Mouse (Mus musculus) 3T3-L1 (cell line): ENCODE data around the gene Poglut1.

Source experiments
- DNase-seq: peaks from one replicate; pipeline ENCODE4 v3.0.0-alpha.2; 2015; ENCODE audit warnings: low read depth, low spot score

The Poglut1 gene

DNA sequence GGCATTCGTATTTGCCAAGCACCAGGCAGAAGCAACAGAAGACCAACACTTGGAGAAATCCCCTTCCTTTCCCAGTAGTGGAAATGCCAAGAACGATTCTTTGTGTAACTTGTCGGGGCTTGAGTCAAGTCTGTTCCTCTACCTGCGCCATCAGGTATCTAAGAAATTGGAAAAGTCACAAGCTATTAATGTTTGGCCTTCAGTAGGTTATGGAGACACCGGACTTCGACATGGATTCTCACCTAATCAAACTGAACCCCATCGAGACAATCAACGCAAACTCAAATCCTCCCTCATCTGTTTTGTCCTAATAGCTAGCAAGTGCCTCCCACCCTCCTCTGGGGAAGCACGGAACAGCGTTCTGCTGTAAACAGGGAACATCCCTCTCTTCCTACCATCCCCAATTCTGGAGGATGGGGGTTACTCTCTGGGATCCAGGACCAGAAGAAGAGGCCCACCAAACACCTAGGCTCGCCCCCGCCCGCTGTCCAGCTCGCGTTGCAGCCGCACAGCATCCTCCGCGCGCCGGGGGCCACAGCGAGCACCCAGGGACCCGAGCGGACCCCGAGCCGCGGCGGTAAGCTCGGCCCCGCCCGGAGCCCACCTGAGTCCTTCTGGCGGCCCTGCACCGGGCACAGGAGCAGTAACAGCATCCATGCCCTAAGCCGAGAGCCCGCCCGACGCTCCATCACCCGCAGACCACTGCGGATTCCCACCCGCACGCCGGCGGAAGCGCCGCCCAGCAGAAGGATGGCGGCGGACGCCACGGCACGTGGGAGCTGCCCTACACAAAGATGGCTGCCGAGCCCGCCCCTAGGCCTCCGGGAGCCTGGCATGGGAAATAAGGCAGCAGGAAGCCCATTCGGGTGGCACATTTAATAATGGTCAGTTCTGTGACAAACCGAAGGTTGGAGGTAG, at the start of gene Poglut1:
TSS of gene Poglut1 (minus strand) at position 780 of the 918 bp plus-strand sequence.
- peak; percentile 78 for DNase-seq

DNA sequence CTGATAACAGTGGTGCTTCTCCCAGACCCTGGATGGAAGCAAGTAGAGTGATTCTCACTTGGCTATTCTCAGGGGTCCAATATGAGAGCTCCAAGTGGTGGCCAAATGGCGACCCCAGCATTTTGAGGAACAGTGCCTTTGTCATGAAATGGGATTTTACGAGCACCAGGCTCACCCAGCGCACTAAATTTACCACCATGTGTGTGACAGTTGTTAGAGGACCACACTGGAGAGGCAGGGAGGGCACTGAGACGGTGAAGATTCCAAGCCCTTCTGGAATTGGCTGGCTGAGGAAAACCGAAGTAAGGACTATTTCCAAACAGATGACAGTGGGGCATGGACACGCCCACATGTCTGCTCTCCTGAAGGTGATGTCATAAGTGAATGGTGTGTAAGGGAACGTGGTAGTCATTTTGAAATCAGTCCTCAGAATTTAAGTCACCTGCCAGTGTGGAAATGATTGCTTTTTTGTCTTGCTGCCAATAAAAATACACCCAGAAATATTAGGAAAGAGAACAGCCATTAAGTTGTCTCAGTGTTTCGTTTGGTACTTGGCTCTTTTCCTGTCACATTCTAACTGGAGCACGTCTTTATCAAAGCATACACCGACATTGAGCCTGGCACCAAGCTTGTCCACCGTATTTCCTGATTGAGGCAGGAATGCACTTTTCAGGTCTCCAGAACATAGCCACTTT, 49.1 kb upstream of the Poglut1 start:
- DNase-seq, result no peak

DNA sequence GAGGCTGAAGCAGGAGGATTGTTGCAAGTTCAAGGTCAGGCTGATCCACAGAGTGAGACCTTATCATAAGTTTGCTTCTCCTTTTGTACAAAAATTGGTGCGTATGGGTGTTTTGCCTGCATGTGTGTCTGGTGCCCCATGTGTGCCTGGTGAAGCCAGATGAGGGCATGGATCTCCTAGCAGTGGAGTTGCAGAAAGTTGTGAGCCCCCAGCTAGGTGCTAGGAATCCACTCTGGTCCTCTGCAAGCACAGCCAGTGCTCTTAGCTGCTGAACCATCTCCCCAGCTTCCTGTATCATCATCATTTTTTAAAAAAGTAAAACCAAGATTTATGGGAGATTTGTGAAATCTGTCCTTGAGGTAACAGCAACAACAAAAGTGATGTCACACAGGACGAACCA, 46.6 kb upstream of the Poglut1 start:
- DNase-seq, result no peak

DNA sequence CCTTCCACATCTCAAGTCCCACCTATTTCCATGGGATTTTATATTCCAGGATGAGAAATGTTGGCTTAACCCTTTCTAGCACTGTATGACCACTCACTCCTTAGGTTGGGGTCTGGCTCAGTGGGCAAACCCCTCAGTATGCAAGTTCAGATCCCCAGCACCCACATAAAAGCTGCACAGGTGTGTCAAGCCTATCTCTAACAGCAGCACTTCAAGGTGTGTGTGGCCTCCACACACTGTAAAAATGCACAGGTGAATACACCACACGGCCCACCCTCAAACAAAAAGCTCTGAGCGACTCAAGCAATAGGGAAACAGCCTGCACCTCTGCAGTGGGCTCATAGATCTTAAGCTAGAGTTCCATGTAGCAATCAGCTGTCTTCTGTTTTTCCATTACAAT, 46.0 kb upstream of the Poglut1 start:
- DNase-seq, result no peak

DNA sequence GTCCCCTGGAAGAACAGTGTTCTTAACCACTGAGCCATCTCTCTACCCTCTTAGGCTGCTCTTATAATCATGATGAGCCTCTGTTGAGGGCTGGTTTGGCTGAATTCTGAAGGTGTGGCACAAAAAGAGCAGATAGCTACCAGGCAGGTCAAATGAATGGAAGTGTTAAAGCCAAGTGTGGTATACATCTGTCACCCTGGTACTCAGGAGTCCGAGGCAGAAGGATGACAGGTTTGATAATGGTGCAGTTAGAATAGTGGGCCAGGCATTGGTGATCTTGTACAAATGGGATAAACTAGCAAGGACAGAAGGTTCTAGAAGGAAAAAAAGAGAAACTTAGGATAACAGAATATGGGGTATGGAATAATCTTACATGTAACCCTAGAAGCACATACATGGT, 44.4 kb upstream of the Poglut1 start:
- no peak for DNase-seq

DNA sequence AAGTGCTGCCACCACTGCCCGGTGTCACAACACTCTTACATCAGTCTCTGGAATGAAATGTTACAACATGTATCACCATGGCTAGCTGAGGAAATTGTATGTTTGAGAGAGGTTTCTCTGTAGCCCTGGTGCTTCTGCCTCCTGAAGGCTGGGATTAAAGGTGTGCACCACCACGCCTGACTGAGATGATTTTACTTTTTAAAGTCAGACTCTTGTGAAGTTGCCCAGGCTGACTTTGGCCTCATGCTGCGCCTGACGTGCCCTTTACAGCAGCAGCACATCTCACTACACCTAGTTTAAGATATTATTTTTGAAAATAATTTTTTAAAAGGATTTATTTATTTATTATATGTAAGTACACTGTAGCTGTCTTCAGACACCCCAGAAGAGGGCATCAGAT, 42.9 kb upstream of the Poglut1 start:
- DNase-seq, result no peak

DNA sequence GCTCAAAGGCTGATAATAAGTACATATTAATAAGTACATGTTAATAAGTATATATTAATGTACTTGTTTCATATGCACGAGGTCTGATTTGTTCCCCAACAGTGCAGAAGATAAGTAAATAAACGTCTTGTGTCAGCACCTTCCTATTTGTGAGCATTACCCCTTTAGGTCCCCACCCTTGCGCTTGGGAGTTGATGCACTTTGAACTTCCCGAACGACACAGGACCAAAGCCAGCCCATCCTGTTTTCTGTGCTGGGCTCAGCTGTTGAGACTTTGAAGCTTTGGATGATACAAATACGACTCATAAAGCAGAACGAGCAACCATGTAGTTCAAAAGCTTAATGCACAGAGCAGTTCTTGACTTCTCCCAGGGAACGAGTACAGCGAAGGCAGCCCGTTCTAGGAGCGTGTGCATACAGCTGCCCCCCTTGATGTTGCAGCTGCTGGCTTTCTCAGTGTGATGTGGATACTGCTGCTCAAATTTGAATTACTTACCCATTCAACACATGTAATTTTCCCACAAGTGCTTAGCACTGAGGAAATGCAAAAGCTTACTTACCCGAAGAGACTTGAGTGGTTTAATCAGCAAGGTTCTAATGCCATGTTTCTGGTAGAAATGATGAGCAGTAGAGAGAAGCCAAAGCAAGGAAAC, 42.1 kb upstream of the Poglut1 start:
- no peak for DNase-seq

DNA sequence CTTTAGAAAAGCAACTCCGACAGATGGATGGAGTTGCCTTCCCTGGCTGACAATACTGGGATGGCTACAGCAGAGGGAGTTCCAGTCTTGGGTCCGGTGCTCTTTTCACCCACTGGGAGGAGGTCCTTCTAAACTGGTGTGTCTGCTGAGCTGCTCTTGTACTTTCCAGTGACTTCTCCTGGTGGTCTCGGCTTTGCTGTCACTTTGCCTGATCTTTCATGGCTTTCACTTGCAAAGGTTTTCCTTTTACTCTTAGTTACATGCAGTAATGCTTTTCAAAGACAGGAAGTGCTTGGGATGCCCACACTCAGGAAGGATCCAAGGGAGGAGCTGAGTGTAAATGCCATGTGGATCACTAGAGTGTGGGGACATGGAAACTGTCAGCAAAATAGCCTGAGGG, 41.4 kb upstream of the Poglut1 start:
- no peak for DNase-seq

DNA sequence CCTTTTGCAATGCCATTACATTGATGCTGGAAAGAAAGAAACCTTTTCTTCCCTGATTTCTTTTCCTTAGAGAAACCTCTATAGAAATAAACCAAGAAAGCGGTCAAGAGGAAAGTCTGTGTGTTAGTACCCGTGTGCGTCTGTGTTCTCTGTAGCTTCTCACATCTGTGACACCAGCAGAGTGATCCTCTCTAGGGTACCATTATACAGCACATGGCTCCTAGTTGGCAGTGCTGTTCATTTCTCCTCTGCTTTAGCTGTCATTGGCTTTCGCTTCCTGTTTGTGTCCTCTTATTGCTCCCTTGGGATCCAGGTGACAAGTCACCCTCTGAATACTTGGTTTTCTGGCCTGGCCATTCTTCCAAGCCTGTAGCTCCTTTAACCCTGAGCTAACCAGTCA, 37.5 kb upstream of the Poglut1 start:
- DNase-seq, result no peak

DNA sequence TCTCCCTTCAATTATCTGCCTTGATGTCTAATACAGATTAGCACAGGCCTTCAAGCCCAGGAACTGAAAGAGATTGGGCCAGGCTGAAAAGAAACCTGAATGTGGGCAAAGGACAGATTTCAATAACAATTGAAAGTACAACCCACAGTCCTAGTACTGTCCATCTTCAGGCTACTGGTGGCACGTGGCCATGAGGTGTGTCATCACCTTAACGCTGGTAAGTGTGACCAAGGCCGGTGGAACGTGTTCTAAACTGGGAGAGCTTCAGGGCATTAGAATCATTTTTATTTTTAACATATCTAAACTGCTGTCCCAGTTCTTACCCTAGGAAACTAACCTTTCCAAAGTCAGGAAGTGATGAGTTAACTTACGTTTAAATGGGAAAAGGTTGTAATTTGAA, 37.1 kb upstream of the Poglut1 start:
- no peak for DNase-seq

DNA sequence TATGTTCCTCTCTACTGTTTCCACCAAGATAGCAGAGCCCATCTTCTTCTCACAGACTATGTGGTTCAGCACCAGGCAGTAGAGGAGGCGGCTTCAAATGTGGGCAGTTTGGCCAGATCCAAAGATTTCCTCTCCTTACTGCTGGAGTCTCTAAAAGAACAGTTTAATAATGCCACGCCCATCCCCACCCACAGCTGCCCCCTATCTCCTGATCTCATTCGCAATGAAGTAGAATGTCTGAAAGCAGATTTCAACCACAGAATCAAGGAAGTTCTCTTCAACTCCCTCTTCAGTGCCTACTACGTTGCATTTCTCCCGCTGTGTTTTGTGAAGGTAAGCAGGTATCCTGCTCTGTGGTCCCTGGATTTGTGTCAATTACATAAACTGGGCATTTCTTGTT, 35.1 kb upstream of the Poglut1 start:
- no peak for DNase-seq

DNA sequence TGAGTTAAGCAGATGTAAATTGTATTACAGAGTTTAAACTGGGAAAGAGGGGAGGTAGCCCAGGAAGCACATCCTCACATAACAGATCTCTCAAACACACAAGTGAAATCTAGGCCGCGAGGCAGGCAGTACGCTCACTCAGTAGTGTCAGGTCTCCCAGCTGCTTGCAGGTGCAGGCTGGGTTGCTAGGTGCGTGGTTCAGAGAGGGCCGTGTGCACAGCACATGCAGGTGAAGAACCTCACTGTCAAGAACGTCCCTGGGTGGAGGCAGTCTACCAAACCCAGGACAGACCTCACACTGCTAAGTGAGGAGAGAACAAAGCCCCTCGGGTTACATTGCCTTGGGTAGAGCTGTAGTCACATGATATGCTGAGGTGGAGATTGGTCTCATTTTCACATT, 34.7 kb upstream of the Poglut1 start:
- DNase-seq, result no peak

DNA sequence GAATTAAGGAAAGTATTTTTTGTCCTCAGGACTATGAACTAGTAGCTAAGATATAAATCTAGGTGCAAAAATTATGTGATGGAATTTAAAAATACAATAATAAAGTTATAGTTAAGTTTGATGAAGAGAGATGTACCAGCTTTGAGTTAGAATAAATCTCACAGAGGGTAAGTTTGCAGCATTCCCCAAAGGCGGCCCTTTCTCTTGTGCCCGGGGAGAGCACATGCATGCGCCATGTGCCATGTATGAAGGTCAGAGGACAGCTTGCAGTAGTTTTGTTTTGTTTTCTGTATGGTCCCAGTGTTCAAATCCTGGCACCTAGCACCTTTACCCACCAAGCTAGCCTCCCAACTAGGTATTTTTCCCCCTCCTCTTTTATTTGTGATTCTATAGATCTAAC, 21.4 kb upstream of the Poglut1 start:
- DNase-seq, result no peak

DNA sequence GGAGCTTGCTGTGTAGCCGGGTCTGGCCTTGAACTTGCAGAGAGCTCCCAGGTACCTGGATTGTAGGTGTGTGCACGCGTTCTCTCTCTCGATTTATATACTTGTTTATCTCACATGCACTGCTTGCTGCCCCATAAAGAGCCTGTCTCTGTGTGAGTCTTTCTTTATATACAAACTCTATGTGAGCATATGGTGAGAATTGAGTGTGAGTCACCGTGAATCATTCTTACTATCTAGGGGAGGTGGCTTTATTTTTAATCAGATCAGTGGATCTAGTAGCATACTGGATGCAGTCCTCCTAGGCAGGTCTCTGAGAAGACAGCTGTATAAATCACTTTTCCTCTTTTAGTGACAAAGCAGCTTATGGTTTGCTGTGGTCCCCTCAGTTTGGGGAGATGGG, 18.1 kb upstream of the Poglut1 start:
- peak; percentile 87 for DNase-seq

DNA sequence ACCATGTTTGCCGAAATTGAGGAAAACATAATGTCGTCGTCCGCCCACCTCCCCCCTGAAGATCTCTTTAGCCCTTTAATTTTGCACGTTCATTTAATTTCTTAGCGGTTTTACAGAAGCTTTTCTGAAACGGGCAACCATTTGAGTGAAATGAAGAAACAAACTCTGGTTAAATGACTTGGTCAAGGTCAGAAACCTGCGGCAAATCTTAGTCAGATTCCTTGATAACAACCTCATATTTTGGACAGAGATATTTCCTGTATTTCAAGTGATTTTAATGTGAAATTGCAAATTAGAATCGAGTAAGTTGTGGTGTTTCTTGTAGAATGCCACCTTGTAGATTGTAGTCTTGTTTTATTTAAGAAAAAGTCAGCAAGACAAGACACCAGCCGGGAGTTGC, 13.5 kb upstream of the Poglut1 start:
- DNase-seq, result peak; percentile 23

DNA sequence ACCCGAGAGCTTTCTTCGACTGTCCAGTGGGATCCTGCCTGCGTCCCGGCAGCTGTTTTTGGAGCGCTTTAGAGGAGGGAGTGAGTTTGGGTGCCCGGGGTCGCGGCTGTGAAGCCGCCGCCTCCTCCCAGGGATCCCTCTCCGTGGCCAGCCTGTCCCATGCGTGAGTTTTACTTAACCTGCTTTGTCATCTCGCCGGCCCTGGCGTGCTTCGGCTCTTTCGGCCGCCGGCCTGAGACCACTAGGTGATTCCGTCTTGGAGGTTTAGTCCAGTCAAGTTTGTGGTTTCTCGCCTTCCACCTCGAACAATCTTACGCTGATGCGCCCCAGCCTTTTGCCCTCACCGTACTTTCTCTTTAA, 12.9 kb upstream of the Poglut1 start:
- no peak for DNase-seq

DNA sequence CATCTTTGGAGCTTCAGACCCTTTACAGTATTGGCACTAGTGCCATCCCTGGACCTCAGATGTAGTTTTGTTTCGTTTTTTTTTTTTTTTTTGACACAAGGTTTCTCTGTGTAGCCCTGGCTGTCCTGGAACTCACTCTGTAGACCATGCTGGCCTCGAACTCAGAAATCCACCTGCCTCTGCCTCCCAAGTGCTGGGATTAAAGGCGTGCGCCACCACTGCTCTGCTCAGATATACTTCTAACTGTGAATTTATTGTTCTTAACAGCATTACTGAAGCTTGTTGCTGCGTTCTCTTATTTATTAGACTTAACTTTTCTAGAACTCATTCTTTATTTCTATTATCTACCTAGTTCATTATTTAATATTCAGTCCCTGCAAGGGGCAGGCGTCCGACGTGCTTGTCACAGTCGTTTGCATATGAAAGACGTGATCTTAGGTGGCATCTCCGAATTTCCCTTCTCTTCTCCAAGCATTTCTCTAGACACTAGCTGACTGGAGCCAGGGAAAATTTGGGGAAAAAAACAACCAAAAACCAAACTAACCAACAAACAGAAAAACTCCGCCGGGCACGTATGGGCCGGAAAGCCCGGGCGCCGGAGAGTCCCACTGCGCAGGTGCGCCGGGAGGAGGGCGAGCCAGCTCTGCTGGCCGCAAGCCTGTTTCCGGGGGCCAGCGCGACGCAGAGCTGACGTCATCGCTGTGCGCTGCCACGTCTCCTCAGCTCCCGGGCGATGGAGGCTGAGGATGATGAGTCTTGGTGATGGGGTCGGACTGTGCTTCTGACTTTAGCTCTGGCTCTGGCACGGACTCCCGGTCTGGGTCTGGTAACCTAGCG, 12.3 kb upstream of the Poglut1 start:
- DNase-seq, result peak; percentile 95

DNA sequence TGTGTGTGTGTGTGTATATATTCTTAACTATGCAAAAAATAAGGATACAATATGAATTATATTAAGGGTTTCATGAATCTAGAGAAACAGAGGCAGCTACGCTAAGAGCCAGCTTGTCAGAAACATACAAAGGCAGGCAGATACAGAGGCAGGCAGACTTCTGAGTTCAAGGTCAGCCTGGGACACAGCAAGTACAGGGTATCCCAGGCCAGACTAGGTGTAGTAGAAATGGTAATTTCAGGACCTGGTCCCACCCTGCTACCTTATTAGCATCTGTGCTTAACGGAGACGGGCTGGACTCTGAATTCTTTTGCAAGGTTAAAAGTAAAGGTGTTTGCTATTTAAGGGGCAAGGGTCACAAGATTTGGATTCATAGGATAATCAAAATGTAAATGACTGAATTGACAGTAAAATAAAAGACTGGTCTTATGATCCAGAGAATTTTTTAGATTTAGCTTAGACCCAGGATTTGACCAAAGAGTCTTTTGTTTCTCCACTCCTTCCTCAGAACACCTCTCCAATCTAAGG, 8.2 kb upstream of the Poglut1 start, which contains the start of gene Tmem39a:
TSS of gene Tmem39a (plus strand) at position 478 of the 528 bp plus-strand sequence.
- no peak for DNase-seq

DNA sequence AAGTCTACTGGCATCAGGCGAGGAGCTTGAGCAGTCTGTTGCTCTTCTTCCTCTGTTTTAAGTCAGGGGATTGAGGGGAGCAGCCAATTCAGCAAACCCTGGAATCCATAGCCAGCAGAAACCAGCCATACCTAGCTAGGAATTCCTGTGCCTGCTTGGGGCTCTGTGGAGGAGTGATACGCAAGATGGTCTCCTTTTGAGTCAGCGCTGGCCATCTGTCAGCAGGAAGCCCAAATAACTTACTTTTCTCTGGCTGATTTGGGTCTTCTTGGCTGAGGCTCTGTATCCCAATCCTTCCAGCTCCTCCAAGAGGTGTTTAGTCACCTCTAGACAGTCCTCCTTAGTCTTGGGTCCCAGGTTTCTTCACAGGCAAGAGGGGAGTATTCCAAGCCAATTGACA, 5.9 kb upstream of the Poglut1 start:
- no peak for DNase-seq

DNA sequence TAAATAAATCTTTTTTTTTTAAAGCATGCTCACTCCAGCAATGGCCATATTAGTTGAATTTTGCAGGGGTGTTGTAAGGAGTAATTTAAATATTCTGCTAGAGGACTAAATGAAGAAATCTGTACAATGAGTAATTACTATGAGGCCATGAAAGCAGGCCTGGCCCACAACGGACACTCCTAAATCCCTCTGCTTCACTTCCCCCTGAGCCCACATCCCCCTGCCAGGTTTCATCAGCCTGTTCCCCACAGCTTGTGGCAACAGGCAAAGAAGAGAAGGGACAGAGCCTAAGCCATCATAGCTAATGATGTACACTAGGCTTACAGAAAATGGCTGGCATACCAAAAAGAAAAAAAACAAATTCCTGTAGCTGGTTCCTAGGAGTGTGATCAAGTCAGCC, 2.1 kb downstream of the Poglut1 start:
- DNase-seq, result no peak

DNA sequence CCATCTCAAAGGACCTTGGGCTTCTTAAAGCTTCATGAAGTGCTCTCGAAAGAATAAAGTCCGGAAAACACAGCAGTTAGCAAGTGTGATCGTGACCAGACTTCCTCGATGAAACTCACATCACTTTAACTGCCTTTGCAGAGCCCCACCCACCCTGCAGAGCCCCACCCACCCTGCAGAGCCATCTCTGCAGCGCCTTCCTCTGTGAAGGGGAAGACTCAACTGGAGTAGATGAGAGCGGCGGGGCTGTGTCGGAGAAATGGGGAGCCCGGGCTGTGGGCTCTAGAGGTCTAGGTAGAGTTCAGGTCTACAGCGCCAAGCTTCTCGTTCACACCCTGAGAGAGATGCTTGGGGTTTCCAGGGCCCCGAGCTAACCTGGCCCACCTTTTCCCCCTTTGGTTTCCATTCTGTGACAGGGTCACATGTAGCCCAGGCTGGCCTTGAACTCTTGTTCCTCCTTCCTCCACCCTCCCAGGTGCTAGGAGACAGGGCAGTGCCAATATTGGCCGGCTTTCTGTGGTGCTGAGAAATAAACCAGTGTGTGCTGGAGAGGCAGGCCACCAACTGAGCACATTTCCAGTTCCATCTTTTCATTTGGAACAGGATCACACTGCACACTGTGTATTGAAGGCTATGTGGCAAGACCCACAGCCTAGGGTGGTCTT, 11.2 kb downstream of the Poglut1 start:
- no peak for DNase-seq
